In genomic region chr1:36603361-36603760, GRCm38 (mm10) we compare ENCODE assay signal across 9 mouse cellular contexts. TPM values are rescaled to one million over a fixed set of nuclear protein-coding genes. Genes with fewer than 3 reads are reported as not detected.
DNase-seq lines count a peak whose midpoint lies in the region; ATAC-seq lines count a peak whose summit lies in the region.
"Had no signal": no experiment of that assay in that cellular context is flagged by ENCODE, and none has a peak within 500 bp of the region (broad histone marks: within the 10 kb centered on the region; RNA-seq: fewer than 3 reads in every experiment).

No protein-coding gene starts in this region.

- no peak overlapping the region for H3K4me2 ChIP-seq in heart, embryonic 11.5 days
- H3K4me2 ChIP-seq: limb, embryonic 12.5 days had no signal

- 65% methylated on average over 9 of the region's 9 CpGs for WGBS in heart, embryonic 11.5 days (ENCODE audit: insufficient replicate concordance)

- H3K27ac ChIP-seq in heart, embryonic 11.5 days (ENCODE audit: low read depth, low read length) = 0 out of 2 replicates have a peak overlapping the region, but pooled peaks have one; percentile 6
- H3K27ac ChIP-seq: limb, embryonic 12.5 days had no signal

- no peak for ATAC-seq in heart, embryonic 11.5 days (replicated peaks; ENCODE audit: insufficient number of reproducible peaks, low FRiP score, low TSS enrichment)
- ATAC-seq in megakaryocyte-erythroid progenitor cell, adult 5-6 weeks (replicated peaks; ENCODE audit: low FRiP score, low TSS enrichment, poor library complexity, severe bottlenecking) = no peak

- no peak overlapping the region for H3K4me3 ChIP-seq in heart, embryonic 11.5 days (ENCODE audit: low read depth, low read length)
- H3K4me3 ChIP-seq: limb, embryonic 12.5 days had no signal

- peak; percentile 34 for DNase-seq in adrenal gland, postnatal 10 days
- no peak for DNase-seq in adrenal gland, adult 18-20 months (ENCODE audit: low spot score in 2 of 2)
- peak; percentile 86 for DNase-seq in brain, adult 2 months (ENCODE audit: low read depth, low spot score)
- DNase-seq in left cerebral cortex, adult 18-20 months (ENCODE audit: low spot score in 2 of 2) = peak; percentile 44 to 48
- DNase-seq in naive thymus-derived CD4-positive, alpha-beta T cell, adult 2 months (ENCODE audit: low read depth) = peak; percentile 11
- peak; percentile 50 for DNase-seq in thymus, postnatal 25 days

- no peaks in the 10 kb centered on the region for H3K9me3 ChIP-seq in heart, embryonic 11.5 days (replicated peaks; ENCODE audit: control insufficient read depth, low read length)
- H3K9me3 ChIP-seq: limb, embryonic 12.5 days had no signal

- no peaks in the 10 kb centered on the region for H3K27me3 ChIP-seq in heart, embryonic 11.5 days (ENCODE audit: control insufficient read depth, insufficient read depth, low read length)
- H3K27me3 ChIP-seq: limb, embryonic 12.5 days had no signal

- H3K36me3 ChIP-seq in heart, embryonic 11.5 days (ENCODE audit: control insufficient read depth, insufficient read depth, low read length) = no peaks in the 10 kb centered on the region
- H3K36me3 ChIP-seq: limb, embryonic 12.5 days had no signal

- 0 out of 2 replicates have a peak overlapping the region, but pooled peaks have one; percentile 22 for H3K9ac ChIP-seq in heart, embryonic 11.5 days (ENCODE audit: low read depth, low read length)
- H3K9ac ChIP-seq: limb, embryonic 12.5 days had no signal

- 0 out of 2 replicates have a peak, but pooled peaks cover 6% of the 10 kb centered on the region for H3K4me1 ChIP-seq in heart, embryonic 11.5 days (ENCODE audit: control insufficient read depth, insufficient read depth, low read length)

RNA-seq across cellular contexts. Expression of gene Sema4c, which starts 45.2 kb away (rescaled TPM):
- 10 to 100 TPM; 27.3 to 28.9 TPM for total RNA-seq in adrenal gland, postnatal 10 days (2021)
- 10 to 100 TPM; 13.7 to 15.8 TPM for total RNA-seq in adrenal gland, adult 18-20 months (2021)
- 0.96 and 2.1 TPM in 2 replicates for polyA plus RNA-seq in heart, embryonic 11.5 days (2014; fragmentation: Nextera tagmentation; extraction: Ambion mirVana)
- total RNA-seq in left cerebral cortex, adult 18-20 months (2021) = 10 to 100 TPM; 20.5 to 21.0 TPM
- total RNA-seq in megakaryocyte-erythroid progenitor cell, adult 5-6 weeks (2014; fragmentation: Nextera tagmentation) = 0.17 and 1.6 TPM in 2 replicates
- 0.50 and 0.70 TPM in 2 replicates for total RNA-seq in megakaryocyte-erythroid progenitor cell, adult 5-6 weeks (2017)

RNA-seq across cellular contexts. Expression of gene Ankrd39, which starts 56.1 kb away (rescaled TPM):
- total RNA-seq in adrenal gland, postnatal 10 days (2021) = 10 to 100 TPM; 12.9 to 21.6 TPM
- 10 to 100 TPM; 11.0 to 11.1 TPM for total RNA-seq in adrenal gland, adult 18-20 months (2021)
- 19.9 and 25.1 TPM in 2 replicates for polyA plus RNA-seq in heart, embryonic 11.5 days (2014; fragmentation: Nextera tagmentation; extraction: Ambion mirVana)
- total RNA-seq in left cerebral cortex, adult 18-20 months (2021) = 10 to 100 TPM; 11.5 to 11.9 TPM
- total RNA-seq in megakaryocyte-erythroid progenitor cell, adult 5-6 weeks (2014; fragmentation: Nextera tagmentation) = 7.7 and 9.3 TPM in 2 replicates
- total RNA-seq in megakaryocyte-erythroid progenitor cell, adult 5-6 weeks (2017) = 3.1 and 4.0 TPM in 2 replicates

Comparison
In these comparisons a context has a peak if more than half of its experiments do, and no peak if none do; other contexts are left out.
1. DNase-seq: peak in adrenal gland, postnatal 10 days (single experiment), brain, adult 2 months (single experiment), left cerebral cortex, adult 18-20 months (2 of 2), naive thymus-derived CD4-positive, alpha-beta T cell, adult 2 months (single experiment) and thymus, postnatal 25 days (single experiment); none in adrenal gland, adult 18-20 months (0 of 2).
2. RNA of gene Sema4c, which starts 45.2 kb away (total RNA-seq): 27.3 to 28.9 TPM in adrenal gland, postnatal 10 days, 20.5 to 21.0 TPM in left cerebral cortex, adult 18-20 months and 13.7 to 15.8 TPM in adrenal gland, adult 18-20 months; 0.17 to 1.6 TPM in megakaryocyte-erythroid progenitor cell, adult 5-6 weeks; every median in the first group is over 4 times any median in the second.